Mouse (Mus musculus) kidney, adult 9 months (tissue): ENCODE results near the gene Osbpl9.

ENCODE experiments used
- DNase-seq: peaks from one replicate; pipeline ENCODE4 v3.0.0; 2022

Gene Osbpl9

DNA sequence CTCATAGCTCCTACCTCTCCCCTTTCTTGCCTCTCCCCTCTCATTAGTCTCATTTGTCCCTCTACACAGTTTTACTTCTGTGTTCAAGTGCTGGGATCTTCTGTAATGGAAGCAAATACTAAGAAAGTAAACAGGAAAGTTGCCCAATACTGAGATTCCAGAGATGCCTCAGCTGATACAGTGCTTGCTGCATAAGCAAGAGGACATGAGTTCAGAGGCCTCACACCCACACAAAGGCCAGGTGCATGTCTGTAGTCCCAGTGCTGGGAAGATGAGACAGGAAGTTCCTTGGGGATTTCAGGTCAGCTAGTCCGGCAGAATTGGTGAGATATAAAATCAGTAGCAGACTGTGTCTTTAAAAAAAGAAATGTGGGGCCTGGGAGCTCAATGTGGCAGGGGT is 2.3 kb upstream of the Osbpl9 start:
- DNase-seq = no peak

DNA sequence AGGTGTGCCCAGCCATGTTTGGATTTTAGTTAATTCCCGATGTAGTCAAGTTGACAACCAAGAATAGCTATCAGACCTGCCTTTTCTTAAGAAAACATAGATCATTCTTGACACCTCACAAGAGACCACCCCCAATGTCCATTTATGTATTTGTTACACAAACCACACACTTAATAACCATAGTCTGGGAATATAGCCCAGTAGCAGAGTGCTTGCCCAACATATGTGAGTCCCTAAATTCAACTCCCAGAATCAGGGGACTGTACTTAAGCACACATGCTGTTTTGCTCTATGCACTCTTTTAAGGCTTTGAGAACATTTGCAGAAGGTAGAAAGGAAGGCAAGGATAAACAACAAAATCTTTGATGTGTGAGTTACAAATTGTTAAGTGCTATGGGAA is 1.9 kb upstream of the Osbpl9 start:
- no peak for DNase-seq

DNA sequence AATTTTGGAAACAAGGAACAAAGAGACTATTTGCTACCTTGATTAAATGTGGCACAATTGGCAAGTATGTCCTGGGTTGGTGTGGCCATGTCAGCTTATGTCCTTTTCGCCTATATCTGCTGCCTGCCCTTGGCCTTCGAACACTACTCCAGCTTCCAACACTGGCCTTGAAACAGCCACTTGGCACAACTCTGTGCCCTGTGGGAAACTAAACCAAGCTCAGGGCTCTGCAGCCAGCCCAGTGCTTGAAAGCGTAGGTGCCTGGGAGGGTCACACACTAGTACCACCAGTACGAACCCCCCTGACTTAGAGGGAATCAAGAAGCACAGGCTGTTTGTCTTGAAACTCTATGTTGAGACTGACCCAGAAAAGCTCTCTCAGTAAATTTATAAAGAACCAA is 3.0 kb downstream of the Osbpl9 start:
- no peak for DNase-seq

DNA sequence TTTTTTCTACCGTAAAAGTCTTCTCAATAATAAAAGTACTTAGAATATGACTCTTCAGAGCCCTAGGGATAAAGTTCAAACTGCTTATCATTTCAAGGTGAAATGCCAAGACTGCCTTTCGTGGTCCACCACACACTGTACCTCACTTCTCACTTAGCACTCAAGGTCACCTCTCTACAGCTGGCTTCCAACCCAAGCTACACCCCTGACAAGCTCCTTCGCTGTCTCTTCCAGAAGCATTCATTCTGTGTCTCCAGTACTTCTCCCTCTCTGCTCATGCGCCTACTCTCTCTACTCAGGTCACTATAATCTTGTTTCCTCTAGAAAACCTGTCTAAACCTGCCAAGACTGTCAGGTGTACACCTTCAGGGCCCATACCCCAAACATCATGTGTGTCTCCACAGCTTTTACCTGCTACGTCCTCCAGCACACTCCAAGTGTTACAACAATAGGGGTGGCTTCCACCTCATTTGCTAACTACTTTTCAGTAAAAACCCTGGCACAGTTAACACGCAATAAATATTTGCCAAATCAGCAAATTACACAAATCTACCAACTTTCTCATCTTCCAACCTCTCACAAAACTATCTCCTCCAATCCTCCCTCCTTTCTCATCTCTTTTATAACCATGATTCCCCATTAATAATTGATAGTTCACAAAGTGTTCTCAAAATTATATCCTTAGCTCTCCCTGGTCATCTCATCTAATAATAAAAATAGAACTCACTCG is 6.0 kb downstream of the Osbpl9 start:
- peak; percentile 44 for DNase-seq

DNA sequence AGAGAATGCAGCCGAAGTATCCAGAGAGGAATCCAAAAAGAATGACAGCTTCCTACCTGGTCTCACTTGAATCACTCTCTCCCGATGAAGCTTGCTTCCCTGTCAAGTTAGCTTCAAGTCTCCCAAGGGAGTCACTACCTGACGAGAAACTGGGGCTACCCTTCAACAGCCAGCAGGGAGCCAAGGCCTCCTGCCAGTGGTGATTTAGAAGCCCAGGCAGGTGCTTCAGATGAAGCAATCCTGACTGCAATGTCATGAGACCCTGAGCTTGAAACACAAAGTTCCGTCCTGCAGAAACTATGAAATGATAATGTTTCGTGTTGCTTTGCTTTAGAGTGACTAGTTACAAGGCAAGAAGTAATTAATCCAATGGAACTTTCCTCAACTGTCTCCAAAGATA is 8.2 kb downstream of the Osbpl9 start:
- no peak for DNase-seq

DNA sequence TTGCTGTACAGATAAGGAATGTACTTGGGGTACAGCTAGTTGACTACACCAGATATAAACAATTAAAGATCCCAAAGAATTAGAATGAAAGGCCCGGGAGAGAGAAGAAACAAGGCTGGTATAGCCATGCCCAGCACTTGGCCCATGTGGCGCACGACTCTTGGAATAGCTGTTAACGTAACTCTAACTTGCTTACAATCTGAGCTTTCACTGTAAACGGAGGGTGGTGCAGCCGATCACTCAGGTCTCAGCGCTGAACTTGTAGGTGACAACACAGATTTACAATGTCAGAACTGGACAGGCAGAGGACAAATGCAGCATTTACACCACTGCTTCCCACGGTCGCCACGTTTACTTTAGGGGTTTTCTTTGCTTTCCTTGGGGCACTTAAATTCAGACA is 10.5 kb downstream of the Osbpl9 start:
- DNase-seq = no peak

DNA sequence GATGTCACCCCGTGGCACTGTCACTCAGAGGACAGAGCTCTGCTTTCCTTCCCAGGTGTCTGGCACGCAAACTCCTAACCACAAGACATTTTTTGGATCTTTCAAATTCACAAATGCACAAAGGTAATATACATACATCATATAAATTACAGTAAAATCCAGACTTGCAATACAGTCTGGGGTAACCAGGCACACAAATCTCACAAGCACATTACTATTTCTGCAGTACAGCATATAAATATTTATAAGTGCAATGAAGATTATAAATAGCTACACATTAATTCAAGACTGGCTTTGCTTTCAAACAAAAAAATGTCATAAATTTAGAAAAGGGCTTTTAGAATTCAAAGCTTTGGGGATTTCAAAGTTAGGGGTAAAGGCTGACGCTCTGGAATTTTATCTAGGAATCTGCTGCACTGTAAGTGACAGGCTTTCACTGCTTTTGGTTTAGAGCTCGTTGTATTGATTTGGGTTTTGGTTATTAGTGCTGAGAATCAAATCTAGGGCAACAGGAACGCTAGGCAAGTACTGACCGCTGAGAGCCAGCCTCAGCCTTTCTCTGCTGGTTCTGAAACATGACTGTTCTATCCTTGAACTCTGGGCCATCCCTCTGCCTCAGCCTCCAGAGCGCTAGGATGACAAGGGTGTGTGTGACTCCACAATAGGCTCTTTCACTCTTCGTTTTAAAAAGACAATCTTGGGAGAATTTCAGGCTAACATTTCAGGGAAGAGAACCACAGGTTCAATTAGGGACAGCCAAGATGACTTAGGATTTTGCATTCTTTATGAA is 16.3 kb downstream of the Osbpl9 start:
- no peak for DNase-seq

DNA sequence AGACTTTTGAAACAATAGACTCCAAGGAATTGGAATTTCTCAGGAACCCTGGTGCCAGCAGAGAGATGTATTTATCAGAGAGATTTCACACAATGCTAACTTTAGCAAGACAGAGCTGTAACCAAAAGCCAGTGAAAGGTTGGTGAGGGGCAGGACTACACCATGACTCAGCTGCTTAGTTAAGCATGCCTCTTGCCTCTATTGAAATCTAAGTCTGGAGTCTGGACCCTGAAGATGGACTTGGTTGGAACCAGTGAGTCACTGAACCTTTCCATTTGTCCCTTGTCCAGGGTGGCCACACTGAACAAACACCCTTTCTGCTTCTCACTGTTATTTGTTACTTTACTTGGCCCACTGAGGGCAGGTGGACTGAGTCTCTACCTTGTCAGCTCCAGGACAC is 26.4 kb downstream of the Osbpl9 start:
- DNase-seq = peak; percentile 46

DNA sequence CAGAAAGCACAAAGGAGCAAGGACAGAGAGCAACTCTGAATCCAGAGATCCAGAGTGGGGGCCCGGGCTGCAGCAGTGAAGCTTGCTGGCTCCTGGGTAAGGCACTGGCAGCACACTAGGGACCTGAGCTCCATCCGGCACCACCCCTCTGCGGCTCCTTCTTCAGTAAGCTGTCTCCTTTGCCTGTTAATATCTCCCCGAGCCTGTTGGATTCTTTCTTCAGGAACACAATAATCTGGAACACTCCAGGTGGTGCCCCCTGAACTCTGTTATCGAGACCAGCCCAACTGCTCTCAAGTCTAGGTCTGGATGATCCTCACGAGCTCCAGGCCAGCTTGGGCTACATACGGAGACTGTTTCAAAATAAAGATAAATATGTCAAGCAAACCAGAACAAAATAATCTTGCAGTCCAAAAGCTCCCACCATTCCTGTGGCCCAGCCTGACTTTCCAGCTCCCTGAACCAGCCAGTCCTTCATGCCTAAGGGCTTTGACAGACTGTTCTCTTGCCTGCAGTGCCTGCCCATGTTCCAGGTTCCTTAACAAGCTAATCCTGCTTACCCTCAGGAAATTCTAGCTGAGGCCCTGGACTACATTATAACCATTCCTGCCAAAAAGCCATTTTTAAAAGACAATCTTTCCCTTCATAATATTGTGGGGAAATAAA is 28.2 kb downstream of the Osbpl9 start:
- DNase-seq = no peak

DNA sequence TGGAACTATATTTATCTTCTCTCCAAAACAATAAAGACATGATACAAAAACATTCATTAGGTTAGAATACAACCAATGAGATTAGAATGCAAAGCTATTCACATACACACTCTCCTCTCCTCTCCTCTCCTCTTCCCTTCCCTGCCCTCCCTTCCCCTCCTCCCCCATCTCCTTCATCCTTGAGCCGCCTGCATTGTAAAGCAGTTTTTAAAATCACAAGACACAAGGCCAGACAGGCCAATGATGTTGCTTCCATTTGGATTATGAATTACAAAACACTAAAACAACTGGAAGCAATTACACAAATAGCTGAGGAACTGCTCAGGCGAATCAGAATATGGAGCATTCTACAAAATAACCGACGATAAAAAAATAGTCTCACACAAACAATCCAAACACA is 28.7 kb downstream of the Osbpl9 start:
- DNase-seq = no peak

DNA sequence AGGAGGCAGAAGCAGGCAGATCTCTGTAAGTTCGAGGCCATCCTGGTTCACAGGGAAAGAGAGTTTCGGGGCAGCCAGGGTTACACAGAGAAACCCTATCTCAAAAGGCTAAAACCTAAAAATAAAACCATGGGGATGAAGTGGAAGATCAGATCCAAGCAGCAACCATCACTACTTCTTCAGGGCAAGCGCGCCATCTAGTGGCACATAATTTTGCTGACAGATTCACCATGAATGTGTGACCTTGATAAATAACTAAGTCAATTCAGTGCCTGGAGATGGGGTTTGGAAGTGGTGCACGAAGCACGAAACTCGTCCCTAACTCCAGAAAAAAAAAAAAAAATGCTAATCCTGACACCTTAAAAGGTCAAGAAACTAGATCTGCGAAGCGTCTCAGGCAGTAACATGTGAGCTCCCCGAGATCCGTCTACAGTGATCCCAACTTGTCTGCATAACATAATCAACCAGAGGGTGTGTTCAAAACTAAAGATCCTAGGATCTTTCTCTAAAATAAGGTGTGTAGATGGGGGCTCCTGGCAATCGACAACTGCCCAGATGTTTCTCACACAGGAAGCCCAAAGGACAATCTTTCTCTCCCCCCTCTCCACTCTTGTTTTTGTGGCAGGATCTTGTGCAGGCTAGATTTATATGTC is 36.4 kb downstream of the Osbpl9 start:
- peak; percentile 92 for DNase-seq

DNA sequence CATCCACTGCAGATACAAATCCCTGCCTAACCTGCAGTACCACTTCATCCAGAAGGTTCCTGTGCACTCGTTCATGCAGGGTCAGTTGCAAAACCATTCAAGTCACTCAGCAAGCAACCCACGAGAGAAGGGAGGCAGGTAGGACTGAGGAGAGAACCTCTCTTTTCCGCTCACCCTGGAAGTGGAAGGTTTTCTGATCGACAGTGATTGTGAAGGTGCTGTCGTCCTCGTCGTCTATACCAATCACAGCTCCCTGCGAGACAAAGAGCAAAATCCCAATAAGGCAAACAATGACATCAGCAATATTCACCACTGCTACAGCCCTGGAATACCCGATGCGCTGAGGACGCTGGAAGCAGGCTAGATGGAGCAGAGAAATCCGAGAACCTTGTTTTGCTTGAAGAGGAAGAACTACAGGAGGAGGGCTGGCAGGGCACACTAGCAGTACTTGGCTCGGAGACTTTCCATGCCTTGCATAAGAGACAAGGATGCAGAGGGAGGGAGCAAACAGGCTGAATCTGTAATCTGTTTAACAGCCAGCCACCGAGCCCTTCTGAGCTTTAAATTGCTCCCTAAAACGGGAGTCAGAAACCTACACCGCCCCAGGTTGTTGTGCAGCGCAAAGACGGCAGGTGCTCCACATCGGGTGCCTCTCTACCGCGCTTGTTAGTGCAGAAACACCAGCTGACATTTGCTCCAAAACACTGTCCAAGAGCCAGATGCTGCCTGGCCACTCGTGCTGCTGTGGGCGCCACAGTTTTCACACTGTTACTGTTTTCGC is 45.4 kb downstream of the Osbpl9 start:
- no peak for DNase-seq

DNA sequence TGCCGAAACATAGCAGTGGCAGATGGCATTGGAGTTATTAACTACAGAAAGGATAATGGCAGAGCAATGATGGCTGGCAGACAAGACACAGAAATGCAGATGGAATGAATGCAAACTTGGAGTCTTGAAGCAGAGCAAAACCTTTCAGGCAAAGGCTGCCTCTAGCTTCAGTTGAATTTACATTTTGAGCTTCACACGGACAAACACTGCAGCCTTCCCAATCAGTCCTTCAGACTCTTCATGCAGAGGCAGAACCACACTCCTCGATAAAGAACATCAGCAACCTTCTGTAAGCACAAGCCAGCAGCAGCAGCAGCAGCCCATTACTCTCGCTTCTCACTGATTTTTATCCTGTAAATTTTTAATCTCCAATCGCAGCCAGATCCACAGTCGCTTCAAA is 46.0 kb downstream of the Osbpl9 start:
- DNase-seq = no peak

DNA sequence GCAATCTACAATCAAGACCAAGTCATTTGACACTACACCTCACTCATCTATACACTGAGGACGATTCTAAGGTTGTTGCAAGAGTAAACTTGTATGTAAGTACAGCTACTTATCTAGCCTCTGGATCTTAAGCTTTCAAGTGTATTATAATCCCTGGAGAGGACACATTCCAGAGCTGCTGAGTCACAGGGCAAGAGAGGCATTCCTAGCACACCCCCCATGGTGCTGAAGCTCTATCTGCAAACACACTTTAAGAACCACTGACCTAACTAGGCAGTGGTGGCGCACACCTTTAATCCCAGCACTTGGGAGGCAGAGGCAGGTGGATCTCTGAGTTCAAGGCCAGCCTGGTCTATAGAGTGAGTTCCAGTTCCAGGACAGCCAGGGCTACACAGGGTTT is 51.9 kb downstream of the Osbpl9 start:
- DNase-seq = peak; percentile 51

DNA sequence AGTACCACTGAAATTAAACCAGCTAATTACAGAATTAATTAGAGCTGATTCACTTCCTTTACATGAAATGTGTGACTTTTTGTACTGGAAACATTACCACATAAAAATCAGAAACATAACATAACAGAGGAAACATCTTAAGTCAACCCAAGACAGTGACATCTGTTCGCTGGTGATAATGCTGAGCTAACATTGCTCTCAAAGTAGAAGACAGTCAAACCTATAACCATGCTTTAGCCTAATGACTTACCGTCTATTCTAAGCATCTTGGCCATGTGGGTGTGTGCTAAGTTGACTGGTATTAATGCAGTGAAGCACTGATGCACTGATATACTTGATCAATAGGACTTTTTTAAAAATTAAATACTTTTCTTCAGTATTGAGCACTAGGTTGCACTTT is 52.7 kb downstream of the Osbpl9 start:
- no peak for DNase-seq

DNA sequence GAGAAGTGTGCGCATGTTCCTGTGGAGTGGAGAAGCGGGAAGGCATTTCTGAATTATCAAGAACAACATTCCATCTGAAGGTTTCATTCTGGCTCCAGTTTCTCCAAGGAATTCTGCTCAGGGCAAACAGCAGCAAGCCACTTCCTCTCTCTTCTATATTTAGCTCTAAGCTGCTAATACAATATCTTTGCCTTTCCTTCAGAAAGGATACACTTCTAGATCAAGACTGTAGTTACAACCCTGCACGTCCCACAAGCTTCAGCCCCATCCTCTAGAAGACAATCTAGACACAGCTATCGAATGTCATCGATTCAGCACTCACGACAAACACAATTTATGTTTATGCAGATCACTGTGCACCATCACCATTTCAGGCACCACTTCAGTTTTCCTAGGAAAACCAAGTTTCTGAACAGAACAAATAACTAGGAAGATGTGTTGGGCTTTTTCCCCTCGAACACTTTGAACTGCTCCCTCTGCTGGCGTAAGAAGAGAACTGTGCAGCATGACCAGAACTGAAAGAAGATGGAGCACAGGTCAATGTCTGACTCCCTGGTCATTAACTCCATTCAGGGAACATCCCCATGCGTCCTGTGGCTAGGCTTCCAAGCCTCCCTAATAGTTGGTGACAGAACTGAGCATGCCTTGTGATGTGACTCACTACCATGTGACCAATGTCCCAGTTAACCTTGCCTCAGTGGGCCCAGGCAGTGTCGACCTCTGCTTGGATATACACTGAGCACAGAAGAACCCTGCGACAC is 54.6 kb downstream of the Osbpl9 start:
- peak; percentile 84 for DNase-seq

DNA sequence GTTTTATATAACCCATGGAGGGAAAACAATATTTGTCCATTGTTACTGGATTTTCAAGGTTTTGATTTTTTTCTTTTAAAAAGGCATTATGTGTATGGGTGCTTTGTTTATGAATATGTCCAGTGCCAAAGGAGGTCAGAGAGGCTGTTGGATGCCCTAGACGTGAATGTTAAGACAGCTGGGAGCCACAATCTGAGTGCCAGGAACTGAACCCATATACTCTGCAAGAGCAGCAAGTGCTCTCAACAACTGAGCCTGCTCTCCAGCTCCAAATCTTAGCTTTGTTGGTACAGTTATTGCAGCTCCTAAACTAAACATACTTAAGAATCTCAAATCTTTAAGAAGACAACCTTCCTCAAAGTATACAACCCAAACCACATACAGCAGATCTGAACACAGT is 59.0 kb downstream of the Osbpl9 start:
- no peak for DNase-seq

DNA sequence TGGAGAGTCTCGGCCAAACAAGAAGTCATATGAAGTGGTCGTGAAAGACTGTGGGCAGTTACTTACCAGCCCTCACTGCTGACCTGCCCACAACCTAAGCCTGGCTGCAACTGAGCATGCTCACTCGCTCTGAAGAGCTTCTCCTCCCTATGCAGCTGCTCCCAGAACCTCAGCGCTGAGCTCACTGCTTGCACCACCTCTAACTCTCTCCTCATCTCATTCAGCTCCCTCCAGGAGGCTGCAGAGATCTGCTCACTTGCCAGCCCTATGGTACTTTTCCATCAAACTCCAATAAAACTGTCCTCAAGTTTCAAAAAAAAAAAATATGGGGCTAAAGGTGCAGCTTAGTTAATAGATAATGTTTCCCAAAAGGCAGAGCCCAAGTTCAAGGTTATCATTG is 63.5 kb downstream of the Osbpl9 start:
- DNase-seq = peak; percentile 78

DNA sequence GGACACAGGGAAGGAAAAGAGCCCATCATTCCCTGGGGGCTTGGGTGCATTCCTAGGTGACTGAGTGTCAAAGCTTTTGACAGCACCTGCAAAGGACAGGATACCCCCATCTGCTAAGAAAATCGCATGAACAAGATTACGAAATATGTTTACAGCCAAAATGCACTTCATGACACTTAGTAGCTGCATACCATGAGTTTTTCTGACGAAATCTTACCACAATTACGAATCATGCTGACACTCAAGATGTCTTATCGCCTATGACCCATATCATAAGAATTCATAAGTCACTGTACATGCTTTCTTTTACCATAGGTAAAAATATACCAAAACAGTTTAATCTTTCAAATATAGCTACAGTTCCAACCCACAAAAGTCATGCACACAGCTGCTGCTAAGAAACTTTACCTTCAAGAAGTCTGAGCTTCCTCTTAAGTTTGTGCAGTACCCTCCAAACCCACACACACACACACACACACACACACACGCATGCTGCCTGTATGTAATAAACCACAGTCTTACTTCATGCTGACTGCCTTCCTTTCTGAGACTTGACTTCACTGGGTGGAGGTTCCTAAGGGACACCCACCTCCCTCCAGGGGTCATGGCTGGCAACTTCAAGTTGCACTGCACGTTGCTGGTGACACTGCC is 65.5 kb downstream of the Osbpl9 start:
- no peak for DNase-seq

DNA sequence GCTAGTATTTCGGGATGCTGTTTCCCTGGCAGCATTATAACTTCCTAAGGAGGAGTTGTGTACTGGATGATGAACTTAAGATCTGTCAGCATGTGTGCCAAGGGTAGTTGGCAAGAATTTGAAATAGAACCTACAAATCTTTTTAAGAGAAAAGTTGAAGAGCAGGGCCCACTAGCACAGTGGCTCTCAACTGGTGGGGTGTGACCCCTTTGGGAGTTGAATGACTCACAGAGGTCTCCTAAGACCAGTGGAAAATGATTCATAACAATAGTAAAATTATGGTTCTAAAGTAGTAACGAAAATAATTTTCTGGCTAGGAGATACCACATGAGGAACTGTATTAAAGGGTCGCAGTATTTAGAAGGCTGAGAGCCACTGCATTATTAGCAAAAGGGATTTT is 67.1 kb downstream of the Osbpl9 start:
- no peak for DNase-seq

DNA sequence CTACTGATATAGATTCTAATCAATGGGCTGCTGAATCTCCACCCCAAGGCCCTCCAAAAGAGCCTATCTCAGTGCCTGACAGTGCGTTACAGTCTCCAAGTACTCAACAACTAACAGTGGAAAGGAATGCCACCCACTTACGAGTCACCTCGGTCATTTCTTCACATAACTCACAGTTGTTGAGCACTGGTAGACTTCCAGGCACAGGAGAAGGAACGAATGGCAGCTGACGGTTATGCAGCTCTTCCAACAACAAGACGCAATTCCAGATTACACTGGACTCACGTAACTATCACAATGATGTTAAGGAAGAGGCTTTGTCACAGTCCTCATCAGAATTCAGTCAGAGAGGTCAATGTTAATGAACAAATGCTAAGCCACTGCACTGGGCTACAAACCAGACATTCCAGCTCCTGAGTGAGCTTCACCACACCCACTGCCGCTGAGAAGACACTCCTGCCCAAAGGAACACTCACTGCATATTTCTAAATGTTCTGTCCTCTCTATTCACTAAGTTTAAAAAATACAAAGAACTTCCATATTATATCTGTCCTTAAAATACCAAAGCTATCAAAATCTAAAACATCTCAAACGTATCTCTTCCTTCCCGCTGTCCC is 70.7 kb downstream of the Osbpl9 start:
- no peak for DNase-seq
